Mouse (Mus musculus) lung, adult 2 months (tissue): ENCODE results near the gene Sdf2l1. TPM values are rescaled to one million over a fixed set of nuclear protein-coding genes. Genes with fewer than 3 reads are reported as not detected.

Source experiments
- DNase-seq: peaks from one replicate; pipeline ENCODE4 v3.0.0; 2022
- H3K4me1 ChIP-seq: fragments of 200-500 bp; 2 replicates; pipeline ENCODE4 v1.6.1; 2011; ENCODE audit warnings: low read length; ENCODE audit not compliant: control insufficient read depth, insufficient read depth
- H3K4me3 ChIP-seq: fragments of 200-500 bp; replicated peaks from 2 replicates; pipeline ENCODE3; 2011; ENCODE audit warnings: low read depth, mild to moderate bottlenecking, control low read depth, low read length; ENCODE audit errors: extremely low read depth
- CTCF ChIP-seq: fragments of 200-500 bp; IDR thresholded peaks from 2 replicates; pipeline ENCODE4 v1.5.1; 2011; ENCODE audit warnings: mild to moderate bottlenecking, low read length, control low read depth; ENCODE audit not compliant: insufficient read depth
- POLR2A ChIP-seq: fragments of 200-500 bp; IDR thresholded peaks from 2 replicates; pipeline ENCODE4 v1.6.1; 2011; ENCODE audit warnings: low read depth, mild to moderate bottlenecking, control low read depth, low read length, borderline replicate concordance; ENCODE audit errors: extremely low read depth
- WGBS: fragments of 180-500 bp; shearing (Covaris S2); methylation state at CpG from one replicate; pipeline ENCODE4 v1.1.7; 2018; 5-methylcytosine and 5-hydroxymethylcytosine counted together
- polyA plus RNA-seq: library from polyadenylated mRNA; depleted of rRNA; stranded (reverse); fragments of >200 nt; gene quantifications from 2 replicates; pipeline ENCODE4 v1.2.3, GENCODE M21; 2012

Sdf2l1 gene
- polyA plus RNA-seq, 1 experiment, result 29.1 TPM

DNA sequence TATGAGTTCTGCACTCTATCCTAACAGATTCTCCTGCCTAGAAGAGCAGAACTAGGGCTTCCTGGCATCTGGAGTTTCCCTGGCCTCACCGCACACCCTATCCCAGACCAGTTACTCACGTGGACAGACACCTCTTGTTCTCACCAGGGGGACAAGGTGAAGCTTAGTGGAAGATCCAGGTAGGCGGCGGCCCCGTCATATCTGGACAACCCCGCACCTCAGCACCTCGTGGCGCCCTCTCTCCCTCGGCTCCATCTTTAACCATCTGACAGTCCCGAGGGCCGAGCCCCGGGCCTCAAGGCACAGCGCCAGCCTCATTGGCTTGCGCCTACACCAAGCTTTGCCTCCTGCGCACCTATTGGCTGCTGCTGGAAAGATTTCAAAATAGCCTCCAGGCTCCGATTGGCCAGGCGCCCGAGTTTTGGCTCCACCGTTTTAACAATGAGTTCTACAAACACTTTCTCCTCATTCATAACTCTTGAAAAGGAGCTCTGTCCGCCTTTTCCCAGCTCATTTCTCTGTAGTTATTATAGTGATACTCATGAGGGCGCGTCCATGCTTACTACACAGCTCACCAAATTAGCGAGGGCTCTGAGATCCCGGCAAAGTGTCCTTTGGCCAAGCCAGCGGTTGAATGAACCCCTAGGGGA, 7.2 kb downstream of the Sdf2l1 start, which contains the start of gene 2610318N02Rik:
2610318N02Rik (minus strand) TSS at position 297 of the 650 bp plus-strand sequence.
- 2% methylated on average over 25 of the region's 25 CpGs for WGBS
- DNase-seq, result peak; percentile 71
- no peaks in the 10 kb centered on the region for H3K4me1 ChIP-seq
- no peak for TF ChIP-seq POLR2A
- no peak for TF ChIP-seq CTCF
- no peak within 1 kb of the TSS for H3K4me3 ChIP-seq

- no peak for DNase-seq
- 25% methylated on average over 22 of the region's 22 CpGs for WGBS
- no peaks in the 10 kb centered on the region for H3K4me1 ChIP-seq
- TF ChIP-seq POLR2A, result no peak
- no peak for TF ChIP-seq CTCF
- H3K4me3 ChIP-seq, result no peak overlapping the region
These were observed 7.9 kb downstream of the Sdf2l1 start for GRCm38 (mm10) chr16:17124119-17124870.

DNA sequence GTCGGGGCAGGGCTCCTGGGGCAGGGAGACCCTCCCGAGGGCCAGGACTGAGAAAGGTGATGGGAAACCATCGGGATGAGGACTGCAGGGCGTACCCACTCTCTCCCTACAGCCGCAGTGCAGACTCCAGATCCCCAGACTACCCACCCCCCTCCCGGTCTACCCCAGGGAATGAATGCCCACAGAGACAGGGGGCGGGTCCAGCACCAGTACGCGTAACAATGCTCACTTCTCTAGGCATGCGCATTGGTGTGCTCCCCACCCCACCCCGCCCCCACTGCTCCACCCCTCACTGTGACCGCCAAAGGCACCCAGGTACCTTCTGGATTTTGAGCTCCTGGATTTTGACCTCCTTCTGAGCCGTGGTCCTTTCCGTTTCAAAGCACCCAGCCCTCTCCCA, 10.6 kb downstream of the Sdf2l1 start:
- H3K4me1 ChIP-seq, result no peaks in the 10 kb centered on the region
- WGBS, result 83% methylated on average over 14 of the region's 14 CpGs

GRCm38 (mm10) chr16:17117309-17117799, 14.8 kb downstream of the Sdf2l1 start:
- DNase-seq, result no peak
- Histone ChIP-seq H3K4me1 (no peaks in the 10 kb centered on the region), H3K4me3 (no peak overlapping the region)
- 56% methylated on average over 5 of the region's 5 CpGs for WGBS
- TF ChIP-seq POLR2A (no peak), CTCF (no peak)

More for the DNA sequence above, 10.6 kb downstream of the Sdf2l1 start:
- TF ChIP-seq CTCF (no peak), POLR2A (no peak)
- H3K4me3 ChIP-seq, result no peak overlapping the region
- no peak for DNase-seq

DNA sequence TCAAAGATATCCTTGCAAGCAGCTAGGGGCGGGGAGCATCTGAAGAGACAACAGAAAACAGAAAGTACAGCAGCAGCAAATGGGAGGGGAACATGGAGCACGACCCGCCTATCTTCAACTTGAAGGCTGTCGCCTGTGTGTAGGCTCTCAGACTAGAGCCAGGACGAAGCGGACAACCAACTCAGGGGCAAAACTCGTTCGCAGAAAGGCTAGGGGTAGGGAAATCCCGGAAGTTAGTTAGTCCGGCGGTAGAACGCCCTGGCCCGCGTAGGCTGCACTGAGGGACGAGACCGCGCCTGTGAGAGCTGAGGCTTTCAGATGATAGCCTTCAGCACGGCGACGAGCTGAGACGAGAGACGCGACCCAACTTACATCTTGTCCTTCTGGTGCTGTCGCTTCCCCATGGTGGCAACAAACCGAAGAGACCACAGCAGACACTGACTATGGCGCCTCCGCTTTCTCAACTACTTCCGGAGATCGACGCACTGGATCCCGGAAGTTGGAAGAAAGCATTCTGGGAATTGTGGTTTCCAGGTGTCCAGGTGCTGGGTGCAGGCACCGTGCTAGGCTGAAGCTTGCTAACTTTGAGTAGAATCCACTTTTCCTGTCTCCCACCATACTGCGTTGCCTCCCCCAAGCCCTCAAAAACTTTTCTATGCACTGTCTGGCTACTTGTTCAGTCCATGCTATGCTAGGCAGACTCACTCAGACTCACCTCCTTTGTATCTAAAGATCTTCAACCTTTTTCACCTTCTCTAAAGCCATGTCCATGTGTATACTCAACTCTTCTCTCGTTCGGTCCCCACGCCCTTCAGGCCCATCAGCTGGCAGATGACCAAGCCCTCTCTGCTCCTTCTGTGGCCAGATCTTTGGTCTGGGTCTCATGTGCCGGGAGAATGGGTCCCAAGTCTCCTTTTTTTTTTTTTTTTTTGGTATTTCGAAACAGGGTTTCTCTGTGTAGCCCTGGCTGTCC, 21.1 kb downstream of the Sdf2l1 start, which contains the start of gene Ppil2:
Ppil2 (minus strand) TSS at position 487 of the 973 bp plus-strand sequence.
- Histone ChIP-seq H3K4me3 (peak within 1 kb of the TSS; percentile 96), H3K4me1 (peaks cover 3% of the 10 kb centered on the region)
- peak; percentile 60 for DNase-seq
- WGBS, result 6% methylated on average over 38 of the region's 38 CpGs
- TF ChIP-seq CTCF (no peak), POLR2A (peak; percentile 95)

- Histone ChIP-seq H3K4me1 (peaks cover 2% of the 10 kb centered on the region; the same call in 1 of the 2 replicates), H3K4me3 (no peak overlapping the region)
- WGBS, result 48% methylated on average over 4 of the region's 4 CpGs
- DNase-seq, result no peak
- TF ChIP-seq POLR2A (no peak), CTCF (no peak)
These were observed 27.6 kb downstream of the Sdf2l1 start for GRCm38 (mm10) chr16:17104600-17104999.

DNA sequence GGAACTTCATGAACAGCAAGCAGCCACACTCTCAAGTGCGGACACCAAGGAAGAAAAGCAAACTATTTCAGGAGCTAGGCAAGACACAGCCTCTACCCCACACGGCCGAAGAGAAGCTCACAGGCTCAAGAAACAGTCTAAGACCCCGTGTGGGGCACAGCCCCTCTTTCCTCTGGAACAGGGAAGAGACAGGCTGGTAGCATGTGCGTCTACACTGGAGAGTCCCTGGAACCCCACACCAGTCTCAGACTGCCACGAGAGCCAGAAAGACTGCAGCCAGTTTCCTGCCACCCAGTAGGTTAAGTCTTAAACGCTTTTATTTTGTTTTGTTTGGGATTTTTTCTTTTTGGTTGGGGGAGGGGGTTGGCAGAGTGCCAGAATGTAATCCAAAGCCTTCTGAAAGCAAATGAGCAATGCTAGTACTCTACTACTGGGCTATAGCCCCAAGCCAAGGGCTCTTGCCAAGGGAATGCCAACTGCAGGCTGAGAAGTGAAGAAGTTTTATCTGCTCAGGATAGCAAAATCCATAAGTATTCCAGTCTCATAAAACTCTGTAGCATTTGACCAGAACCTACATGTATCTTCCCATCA, 29.5 kb downstream of the Sdf2l1 start:
- no peak for DNase-seq
- TF ChIP-seq CTCF (no peak), POLR2A (no peak)
- Histone ChIP-seq H3K4me3 (no peak overlapping the region), H3K4me1 (peaks cover 2% of the 10 kb centered on the region; the same call in 1 of the 2 replicates)
- 56% methylated on average over 7 of the region's 7 CpGs for WGBS

- H3K4me3 ChIP-seq, result no peak overlapping the region
- H3K4me1 ChIP-seq, result no peaks in the 10 kb centered on the region
- DNase-seq, result no peak
- TF ChIP-seq CTCF (no peak), POLR2A (no peak)
- WGBS, result 85% methylated on average over 3 of the region's 3 CpGs
These were observed 35.2 kb downstream of the Sdf2l1 start for GRCm38 (mm10) chr16:17096938-17097337.

DNA sequence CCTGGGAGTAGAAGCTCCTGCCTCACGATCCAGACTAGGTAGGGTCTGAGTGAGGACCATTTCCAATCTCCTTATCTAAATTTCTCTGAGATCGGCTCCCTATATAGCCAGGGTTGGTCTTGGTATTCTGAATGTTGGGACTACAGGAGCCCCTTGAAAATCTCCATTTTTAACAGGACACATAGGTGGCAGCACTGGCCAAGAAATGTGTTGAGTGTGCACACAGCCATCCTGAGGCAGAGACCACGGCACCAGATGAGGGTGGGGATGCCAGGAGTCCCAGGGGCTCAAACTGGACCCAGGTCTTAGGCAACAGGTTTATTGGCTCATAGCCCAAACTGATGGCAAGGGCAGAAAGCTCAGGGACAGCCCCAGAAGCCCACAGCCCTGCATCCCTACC, 43.8 kb downstream of the Sdf2l1 start:
- no peak for TF ChIP-seq POLR2A
- TF ChIP-seq CTCF, result no peak
- 60% methylated on average over 3 of the region's 3 CpGs for WGBS
- DNase-seq, result no peak
- Histone ChIP-seq H3K4me3 (no peak overlapping the region), H3K4me1 (peaks cover 3% of the 10 kb centered on the region; the same call in 1 of the 2 replicates)
